Mouse (Mus musculus) heart, postnatal 0 days (tissue): ENCODE results near the gene Gbf1. TPM values are rescaled to one million over a fixed set of nuclear protein-coding genes. Genes with fewer than 3 reads are reported as not detected.
A peak's percentile ranks its signal among the peaks of the same experiment; 100 is the strongest.
"Not testable (repeated sequence)": the region's sequence is repeated elsewhere in the genome, so short reads cannot be mapped to it uniquely, and the experiment has no call there.

ENCODE experiments used
- ATAC-seq: fragments of 200-750 bp; cut with Nextera tagmentation; 2 replicates; pipeline ENCODE4 v1.8.0; 2017; ENCODE audit warnings: low read depth, moderate number of reproducible peaks, moderate library complexity; ENCODE audit not compliant: insufficient read depth
- DNase-seq: peaks from one replicate; pipeline ENCODE4 v3.0.0-alpha.2; 2016; ENCODE audit warnings: low spot score
- H3K27ac ChIP-seq: fragments of 300-500 bp; sonication (generic); 2 replicates; pipeline ENCODE4 v1.5.1; 2014; ENCODE audit warnings: low read depth, mild to moderate bottlenecking
- H3K27me3 ChIP-seq: fragments of 300-500 bp; sonication (generic); 2 replicates; pipeline ENCODE4 v1.6.1; 2014; ENCODE audit warnings: low read length, mixed read lengths; ENCODE audit not compliant: control insufficient read depth, insufficient read depth
- H3K36me3 ChIP-seq: fragments of 300-500 bp; sonication (generic); replicated peaks from 2 replicates; pipeline ENCODE4 v1.6.1; 2014; ENCODE audit warnings: low read length, mixed read lengths; ENCODE audit not compliant: control insufficient read depth, insufficient read depth
- H3K4me1 ChIP-seq: fragments of 300-500 bp; sonication (generic); 2 replicates; pipeline ENCODE4 v1.6.1; 2014; ENCODE audit warnings: antibody characterized with exemption; ENCODE audit not compliant: control insufficient read depth, insufficient read depth
- H3K4me2 ChIP-seq: fragments of 300-500 bp; sonication (generic); 2 replicates; pipeline ENCODE4 v1.6.1; 2014; ENCODE audit warnings: low read depth, mild to moderate bottlenecking, low read length, moderate library complexity
- H3K4me3 ChIP-seq: fragments of 300-500 bp; sonication (generic); 2 replicates; pipeline ENCODE4 v1.5.1; 2014; ENCODE audit warnings: low read depth, low read length
- H3K9ac ChIP-seq: fragments of 300-500 bp; sonication (generic); replicated peaks from 2 replicates; pipeline ENCODE4 v1.6.1; 2014; ENCODE audit warnings: low read depth, low read length, mixed read lengths
- H3K9me3 ChIP-seq: fragments of 300-500 bp; sonication (generic); replicated peaks from 2 replicates; pipeline ENCODE4 v1.6.1; 2016; ENCODE audit warnings: low read length; ENCODE audit not compliant: control insufficient read depth
- CTCF ChIP-seq: IDR thresholded peaks from 2 replicates; pipeline ENCODE4 v1.5.1; 2016; ENCODE audit warnings: antibody characterized with exemption, control low read depth, low read depth
- EP300 ChIP-seq: IDR thresholded peaks from 2 replicates; pipeline ENCODE4 v1.6.1; 2016; ENCODE audit warnings: antibody characterized with exemption, low read depth
- WGBS: fragments of 180-500 bp; shearing (Covaris S2); extraction: QIAGEN DNeasy Blood & Tissue Kit; methylation state at CpG from one replicate; pipeline ENCODE4 v1.1.7; 2014; 5-methylcytosine and 5-hydroxymethylcytosine counted together
- polyA plus RNA-seq: library from polyadenylated mRNA; unstranded; fragments of >200 nt; fragmentation: Nextera tagmentation; extraction: Ambion mirVana; gene quantifications from 2 replicates; pipeline ENCODE4 v1.2.1, GENCODE M21; 2015
- total RNA-seq: library from RNA; depleted of rRNA; stranded (reverse); fragments of >200 nt; gene quantifications from 2 replicates; pipeline ENCODE4 v1.2.3, GENCODE M21; 2014; ENCODE audit warnings: low replicate concordance

Gene Gbf1
- total and polyA plus RNA-seq, 2 experiments from 2014 or later = 27.5 to 39.7 TPM

DNA sequence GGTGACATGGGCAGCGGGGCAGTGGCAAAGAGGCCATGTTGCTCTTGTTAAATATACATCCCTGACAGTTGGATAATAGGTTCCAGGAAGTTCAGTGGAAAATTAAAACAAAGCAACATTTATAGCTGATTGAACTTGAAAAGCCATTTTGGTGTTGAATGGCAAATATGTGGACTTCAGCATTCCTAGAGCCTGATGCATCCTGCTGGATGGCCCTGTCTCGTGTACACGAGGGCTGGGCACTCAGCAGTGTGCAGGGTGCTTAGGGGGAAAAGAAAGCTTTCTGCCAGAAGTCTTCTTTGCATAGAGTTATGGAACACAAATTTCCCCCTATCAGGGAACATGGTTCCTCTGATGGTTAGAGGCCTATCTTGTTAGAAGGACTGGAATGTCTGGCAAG lies 63.1 kb downstream of the Gbf1 start:
- TF ChIP-seq CTCF = no peak
- TF ChIP-seq EP300 = no peak
- Histone ChIP-seq H3K4me3 (no peak overlapping the region), H3K27me3 (no peaks in the 10 kb centered on the region), H3K4me2 (peak overlapping the region; percentile 17; the same call in 1 of the 2 replicates), H3K36me3 (no peaks in the 10 kb centered on the region), H3K27ac (peak overlapping the region; percentile 80), H3K9ac (no peak overlapping the region), H3K4me1 (peaks cover 27% of the 10 kb centered on the region), H3K9me3 (no peaks in the 10 kb centered on the region)
- peak; percentile 91 for ATAC-seq
- DNase-seq = peak; percentile 51
- 19% methylated on average over 3 of the region's 3 CpGs for WGBS

DNA sequence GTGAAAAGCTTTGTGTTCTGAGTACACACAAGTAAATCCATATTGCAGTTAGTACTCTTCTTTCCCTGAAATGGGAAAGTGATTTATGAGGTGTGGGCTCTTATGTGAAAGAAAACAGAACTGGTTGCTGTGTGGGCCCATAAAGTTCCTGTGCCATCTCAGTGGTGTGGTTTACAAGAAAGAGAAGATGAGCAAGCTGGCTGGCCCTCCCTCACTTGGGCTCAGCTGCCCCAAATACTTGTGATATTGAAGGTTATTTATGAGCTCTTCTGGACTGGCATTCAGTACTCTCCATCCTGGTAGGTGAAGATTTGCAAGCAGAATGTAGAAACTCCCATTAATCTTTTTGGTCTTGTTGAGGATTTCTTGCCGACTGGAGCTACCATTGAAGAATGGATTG lies 64.4 kb downstream of the Gbf1 start:
- no peak overlapping the region for H3K4me2 ChIP-seq
- ATAC-seq = no peak

DNA sequence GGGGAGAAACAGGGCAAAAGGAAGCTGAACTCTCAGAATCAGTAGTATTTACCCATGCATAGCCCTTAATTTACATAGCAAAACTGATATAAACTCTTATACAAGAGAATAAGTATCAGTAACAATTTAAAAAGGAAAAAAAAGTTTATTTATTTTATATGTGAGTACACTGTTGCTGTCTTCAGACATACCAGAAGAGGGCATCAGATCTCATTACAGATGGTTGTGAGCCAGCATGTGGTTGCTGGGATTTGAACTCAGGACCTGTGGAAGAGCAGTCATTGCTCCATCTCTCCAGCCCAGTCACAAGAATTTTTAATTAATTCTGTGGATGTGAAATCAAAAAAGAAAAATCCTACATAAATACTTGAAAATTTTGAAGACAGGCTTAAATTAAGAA lies 65.0 kb downstream of the Gbf1 start:
- H3K4me3 ChIP-seq, H3K27me3 ChIP-seq, H3K36me3 ChIP-seq, H3K9me3 ChIP-seq, DNase-seq, H3K4me2 ChIP-seq, ATAC-seq, H3K27ac ChIP-seq, H3K9ac ChIP-seq: not testable (repeated sequence)
- H3K4me1 ChIP-seq = peaks cover 27% of the 10 kb centered on the region

More for the DNA sequence above, 64.4 kb downstream of the Gbf1 start:
- Histone ChIP-seq H3K36me3 (no peaks in the 10 kb centered on the region), H3K9ac (no peak overlapping the region), H3K27me3 (no peaks in the 10 kb centered on the region), H3K27ac (peak overlapping the region; percentile 80), H3K9me3 (no peaks in the 10 kb centered on the region), H3K4me1 (peaks cover 27% of the 10 kb centered on the region), H3K4me3 (no peak overlapping the region)
- TF ChIP-seq EP300 (no peak), CTCF (no peak)
- 78% methylated on average over 1 of the region's 1 CpGs for WGBS
- DNase-seq = no peak

DNA sequence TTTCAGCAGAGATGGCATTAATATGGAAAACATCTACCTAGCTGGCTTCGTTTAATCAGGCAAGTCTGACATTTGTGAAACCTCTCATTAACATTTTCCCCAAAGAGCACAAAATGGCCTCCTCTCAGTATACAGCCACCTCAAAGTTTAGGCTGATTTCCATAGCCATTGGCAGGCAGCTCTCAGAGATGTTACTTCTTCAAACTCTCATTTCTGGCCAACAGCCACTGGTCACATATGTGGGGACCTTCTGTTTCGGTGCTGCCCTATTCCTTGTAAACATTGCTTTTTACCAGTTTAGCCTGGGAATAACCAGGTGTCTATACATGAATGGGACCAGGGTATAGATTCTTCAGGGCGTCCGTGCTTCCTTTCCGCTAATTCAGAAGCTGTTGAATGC lies 67.8 kb downstream of the Gbf1 start:
- H3K9ac ChIP-seq = no peak overlapping the region
- DNase-seq (no peak), ATAC-seq (no peak)
- H3K4me2 ChIP-seq = no peak overlapping the region
- TF ChIP-seq EP300 = no peak
- H3K27ac ChIP-seq = no peak overlapping the region
- H3K9me3 ChIP-seq = no peaks in the 10 kb centered on the region
- 89% methylated on average over 5 of the region's 5 CpGs for WGBS
- peaks cover 31% of the 10 kb centered on the region for H3K4me1 ChIP-seq
- no peaks in the 10 kb centered on the region for H3K27me3 ChIP-seq
- no peaks in the 10 kb centered on the region for H3K36me3 ChIP-seq
- H3K4me3 ChIP-seq = no peak overlapping the region

DNA sequence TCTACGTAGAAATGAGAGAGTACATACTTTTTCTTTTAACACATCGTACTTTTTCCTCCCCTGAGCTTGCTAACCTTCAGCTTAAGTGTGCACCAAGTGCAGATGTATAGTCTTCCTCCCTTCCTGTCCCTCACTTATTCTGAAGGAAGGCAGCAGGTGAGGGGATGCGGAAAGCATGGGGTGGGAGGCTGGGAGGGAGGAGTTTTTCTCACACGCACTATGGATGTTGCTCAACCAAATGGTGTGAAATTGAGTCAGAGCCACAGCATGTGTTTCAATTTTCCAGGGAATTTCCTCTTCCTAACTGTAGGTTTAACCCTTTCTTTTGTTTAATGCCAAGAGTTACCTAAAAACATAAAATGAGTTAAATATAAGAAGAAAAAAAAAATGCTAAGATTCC lies 70.8 kb downstream of the Gbf1 start:
- Histone ChIP-seq H3K4me1 (peaks cover 16% of the 10 kb centered on the region), H3K27me3 (no peaks in the 10 kb centered on the region), H3K9ac (no peak overlapping the region), H3K4me3 (no peak overlapping the region), H3K36me3 (no peaks in the 10 kb centered on the region), H3K9me3 (no peaks in the 10 kb centered on the region), H3K4me2 (no peak overlapping the region), H3K27ac (no peak overlapping the region)
- 70% methylated on average over 4 of the region's 4 CpGs for WGBS
- ATAC-seq (no peak), DNase-seq (no peak)
- TF ChIP-seq EP300 (no peak), CTCF (no peak)

DNA sequence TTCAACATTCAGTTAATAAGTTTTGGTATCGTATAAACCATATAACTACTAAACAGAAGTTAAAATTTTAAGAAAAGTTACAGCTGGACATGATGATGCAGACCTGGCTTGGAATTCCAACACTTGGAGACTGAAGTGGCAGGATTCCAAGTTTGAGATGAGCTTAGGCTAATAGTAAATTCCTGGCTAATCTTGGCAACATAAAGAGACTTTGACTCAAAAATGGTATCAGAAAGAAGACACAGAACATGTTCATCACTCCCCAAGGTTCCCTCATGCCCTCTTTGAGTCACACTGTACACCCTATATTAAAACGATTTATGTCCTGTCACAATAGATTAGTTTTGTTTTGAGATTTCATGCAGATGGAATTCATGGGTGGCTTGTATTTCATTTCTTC lies 72.6 kb downstream of the Gbf1 start:
- H3K4me2 ChIP-seq = no peak overlapping the region
- peaks cover 16% of the 10 kb centered on the region for H3K4me1 ChIP-seq
- H3K27ac ChIP-seq = no peak overlapping the region
- no peaks in the 10 kb centered on the region for H3K9me3 ChIP-seq
- ATAC-seq = no peak
- DNase-seq = peak; percentile 54
- TF ChIP-seq CTCF (no peak), EP300 (no peak)
- H3K36me3 ChIP-seq = no peaks in the 10 kb centered on the region
- H3K27me3 ChIP-seq = no peaks in the 10 kb centered on the region
- H3K4me3 ChIP-seq = no peak overlapping the region
- no peak overlapping the region for H3K9ac ChIP-seq
- WGBS = 39% methylated on average over 2 of the region's 2 CpGs
